Mouse (Mus musculus): ENCODE results near the gene Ccdc85c. TPM values are rescaled to one million over a fixed set of nuclear protein-coding genes. Genes with fewer than 3 reads are reported as not detected.
A peak's percentile ranks its signal among the peaks of the same experiment; 100 is the strongest.

Gene Ccdc85c
- polyA plus RNA-seq, 2 experiments: 6.1 to 9.9 TPM

- Histone ChIP-seq H3K4me1 (ENCODE audit: control insufficient read depth, insufficient read depth, low read length) (peaks cover 23% of the 10 kb centered on the region), H3K9ac (ENCODE audit: low read depth, low read length, severe bottlenecking) (no peak overlapping the region), H3K27ac (replicated peaks; ENCODE audit: low read depth, low read length) (no peak overlapping the region), H3K27me3 (ENCODE audit: control insufficient read depth, insufficient read depth, low read length) (no peaks in the 10 kb centered on the region), H3K36me3 (ENCODE audit: control insufficient read depth, insufficient read depth, low read length) (peaks cover 35% of the 10 kb centered on the region), H3K4me3 (replicated peaks; ENCODE audit: low read length) (no peak overlapping the region), H3K9me3 (ENCODE audit: control insufficient read depth, low read length) (no peaks in the 10 kb centered on the region), H3K4me2 (replicated peaks; ENCODE audit: low read depth, low read length, severe bottlenecking) (no peak overlapping the region)
- DNase-seq (ENCODE audit: low spot score): no peak
- TF ChIP-seq POLR2A (IDR thresholded peaks at IDR 0.05; ENCODE audit: borderline replicate concordance, extremely low read depth, insufficient read depth, insufficient read length): no peak
- no peak for ATAC-seq (ENCODE audit: low FRiP score, low read depth)
- WGBS: 78% methylated on average over 9 of the region's 9 CpGs
These were observed 67.0 kb downstream of the Ccdc85c start for GRCm38 (mm10) chr12:108208216-108208615.

- TF ChIP-seq POLR2A (IDR thresholded peaks at IDR 0.05; ENCODE audit: borderline replicate concordance, extremely low read depth, insufficient read depth, insufficient read length): no peak
- H3K36me3 ChIP-seq (ENCODE audit: control insufficient read depth, insufficient read depth, low read length): peaks cover 50% of the 10 kb centered on the region
These were observed 68.6 kb downstream of the Ccdc85c start for GRCm38 (mm10) chr12:108206641-108207040.

GRCm38 (mm10) chr12:108204978-108205377, 70.2 kb downstream of the Ccdc85c start:
- H3K4me3 ChIP-seq (replicated peaks; ENCODE audit: low read length): no peak overlapping the region
- peaks cover 4% of the 10 kb centered on the region; the same call in 1 of the 2 replicates for H3K4me1 ChIP-seq (ENCODE audit: control insufficient read depth, insufficient read depth, low read length)
- 78% methylated on average over 12 of the region's 12 CpGs for WGBS
- H3K27ac ChIP-seq (replicated peaks; ENCODE audit: low read depth, low read length): no peak overlapping the region
- ATAC-seq (ENCODE audit: low FRiP score, low read depth) (no peak), DNase-seq (ENCODE audit: low spot score) (no peak)
- H3K9ac ChIP-seq (ENCODE audit: low read depth, low read length, severe bottlenecking): no peak overlapping the region
- no peaks in the 10 kb centered on the region for H3K9me3 ChIP-seq (ENCODE audit: control insufficient read depth, low read length)
- no peak for TF ChIP-seq POLR2A (IDR thresholded peaks at IDR 0.05; ENCODE audit: borderline replicate concordance, extremely low read depth, insufficient read depth, insufficient read length)
- H3K27me3 ChIP-seq (ENCODE audit: control insufficient read depth, insufficient read depth, low read length): no peaks in the 10 kb centered on the region
- H3K4me2 ChIP-seq (replicated peaks; ENCODE audit: low read depth, low read length, severe bottlenecking): no peak overlapping the region
- H3K36me3 ChIP-seq (ENCODE audit: control insufficient read depth, insufficient read depth, low read length): peaks cover 65% of the 10 kb centered on the region

More at GRCm38 (mm10) chr12:108206641-108207040, 68.6 kb downstream of the Ccdc85c start:
- WGBS: 7% methylated on average over 5 of the region's 5 CpGs
- Histone ChIP-seq H3K9ac (ENCODE audit: low read depth, low read length, severe bottlenecking) (no peak overlapping the region), H3K27ac (replicated peaks; ENCODE audit: low read depth, low read length) (no peak overlapping the region), H3K4me3 (replicated peaks; ENCODE audit: low read length) (no peak overlapping the region), H3K4me2 (replicated peaks; ENCODE audit: low read depth, low read length, severe bottlenecking) (no peak overlapping the region), H3K27me3 (ENCODE audit: control insufficient read depth, insufficient read depth, low read length) (no peaks in the 10 kb centered on the region), H3K9me3 (ENCODE audit: control insufficient read depth, low read length) (no peaks in the 10 kb centered on the region), H3K4me1 (ENCODE audit: control insufficient read depth, insufficient read depth, low read length) (peaks cover 7% of the 10 kb centered on the region)
- peak; percentile 77 for DNase-seq (ENCODE audit: low spot score)
- peak; percentile 53; the same call in 1 of the 2 replicates for ATAC-seq (ENCODE audit: low FRiP score, low read depth)

- Histone ChIP-seq H3K27me3 (ENCODE audit: control insufficient read depth, insufficient read depth, low read length) (no peaks in the 10 kb centered on the region), H3K27ac (replicated peaks; ENCODE audit: low read depth, low read length) (no peak overlapping the region), H3K4me2 (replicated peaks; ENCODE audit: low read depth, low read length, severe bottlenecking) (no peak overlapping the region), H3K4me1 (ENCODE audit: control insufficient read depth, insufficient read depth, low read length) (no peaks in the 10 kb centered on the region), H3K9me3 (ENCODE audit: control insufficient read depth, low read length) (no peaks in the 10 kb centered on the region), H3K4me3 (replicated peaks; ENCODE audit: low read length) (no peak overlapping the region), H3K9ac (ENCODE audit: low read depth, low read length, severe bottlenecking) (no peak overlapping the region), H3K36me3 (ENCODE audit: control insufficient read depth, insufficient read depth, low read length) (peaks cover 75% of the 10 kb centered on the region)
- no peak for TF ChIP-seq POLR2A (IDR thresholded peaks at IDR 0.05; ENCODE audit: borderline replicate concordance, extremely low read depth, insufficient read depth, insufficient read length)
- DNase-seq (ENCODE audit: low spot score) (no peak), ATAC-seq (ENCODE audit: low FRiP score, low read depth) (no peak)
- WGBS: 81% methylated on average over 8 of the region's 8 CpGs
These were observed 71.3 kb downstream of the Ccdc85c start for GRCm38 (mm10) chr12:108203895-108204294.

- Histone ChIP-seq H3K4me2 (replicated peaks; ENCODE audit: low read depth, low read length, severe bottlenecking) (no peak overlapping the region), H3K9me3 (ENCODE audit: control insufficient read depth, low read length) (no peaks in the 10 kb centered on the region), H3K4me3 (replicated peaks; ENCODE audit: low read length) (no peak overlapping the region), H3K27me3 (ENCODE audit: control insufficient read depth, insufficient read depth, low read length) (no peaks in the 10 kb centered on the region), H3K27ac (replicated peaks; ENCODE audit: low read depth, low read length) (no peak overlapping the region), H3K36me3 (ENCODE audit: control insufficient read depth, insufficient read depth, low read length) (peaks cover 92% of the 10 kb centered on the region), H3K9ac (ENCODE audit: low read depth, low read length, severe bottlenecking) (no peak overlapping the region), H3K4me1 (ENCODE audit: control insufficient read depth, insufficient read depth, low read length) (no peaks in the 10 kb centered on the region)
- DNase-seq (ENCODE audit: low spot score) (no peak), ATAC-seq (ENCODE audit: low FRiP score, low read depth) (no peak)
- 85% methylated on average over 1 of the region's 1 CpGs for WGBS
- TF ChIP-seq POLR2A (IDR thresholded peaks at IDR 0.05; ENCODE audit: borderline replicate concordance, extremely low read depth, insufficient read depth, insufficient read length): no peak
These were observed 75.1 kb downstream of the Ccdc85c start for GRCm38 (mm10) chr12:108200094-108200493.

- Histone ChIP-seq H3K9me3 (ENCODE audit: control insufficient read depth, low read length) (no peaks in the 10 kb centered on the region), H3K27me3 (ENCODE audit: control insufficient read depth, insufficient read depth, low read length) (no peaks in the 10 kb centered on the region), H3K36me3 (ENCODE audit: control insufficient read depth, insufficient read depth, low read length) (peaks cover 96% of the 10 kb centered on the region), H3K9ac (ENCODE audit: low read depth, low read length, severe bottlenecking) (no peak overlapping the region), H3K4me1 (ENCODE audit: control insufficient read depth, insufficient read depth, low read length) (no peaks in the 10 kb centered on the region), H3K4me3 (replicated peaks; ENCODE audit: low read length) (no peak overlapping the region), H3K4me2 (replicated peaks; ENCODE audit: low read depth, low read length, severe bottlenecking) (no peak overlapping the region), H3K27ac (replicated peaks; ENCODE audit: low read depth, low read length) (no peak overlapping the region)
- no peak for TF ChIP-seq POLR2A (IDR thresholded peaks at IDR 0.05; ENCODE audit: borderline replicate concordance, extremely low read depth, insufficient read depth, insufficient read length)
- no peak for DNase-seq (ENCODE audit: low spot score)
- ATAC-seq (ENCODE audit: low FRiP score, low read depth): no peak
- WGBS: 74% methylated on average over 4 of the region's 4 CpGs
These were observed 76.8 kb downstream of the Ccdc85c start for GRCm38 (mm10) chr12:108198447-108198846.

Data from limb, embryonic 14.5 days (tissue).